Mouse (Mus musculus) myocyte (in vitro differentiated cells): ENCODE measurements around the gene Igfbp2.

Experiments used
- E2F4 ChIP-seq: IDR thresholded peaks from one replicate; pipeline ENCODE4 v1.6.1; 2011; ENCODE audit warnings: mild to moderate bottlenecking, control low read depth, moderate library complexity; ENCODE audit not compliant: insufficient read depth
- POLR2A ChIP-seq: IDR thresholded peaks from one replicate; pipeline ENCODE4 v1.6.1; 2011; ENCODE audit warnings: low read depth, mild to moderate bottlenecking, control low read depth, moderate library complexity; ENCODE audit not compliant: insufficient read length
- POLR2AphosphoS2 ChIP-seq: IDR thresholded peaks from one replicate; pipeline ENCODE4 v1.6.1; 2011; ENCODE audit warnings: low read depth, control low read depth; ENCODE audit not compliant: insufficient read length
- USF1 ChIP-seq: IDR thresholded peaks from one replicate; pipeline ENCODE4 v1.6.1; 2011; ENCODE audit warnings: low read depth, mild to moderate bottlenecking, control low read depth, moderate library complexity

DNA sequence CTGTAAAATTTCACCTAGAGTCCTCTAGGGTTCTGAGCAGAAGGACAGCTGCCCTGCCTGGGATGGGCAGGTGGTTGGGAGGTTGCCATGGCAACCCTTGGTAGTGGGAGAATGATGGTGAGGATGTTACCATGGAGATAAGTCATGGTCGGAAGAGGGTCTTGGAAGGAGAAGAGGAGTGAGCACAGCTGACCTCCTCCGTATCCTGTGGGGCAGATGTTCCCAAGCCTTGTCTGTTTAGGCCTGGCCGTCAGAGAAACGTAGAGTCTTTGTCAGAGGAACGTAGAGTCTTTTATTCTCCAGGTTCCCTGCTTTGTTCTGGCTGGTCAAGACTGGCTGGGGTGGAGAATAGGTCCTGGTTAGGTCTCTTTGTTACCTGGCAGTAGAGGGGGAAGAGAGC, 34.6 kb downstream of the Igfbp2 start:
- peak; percentile 50 for TF ChIP-seq POLR2A
- TF ChIP-seq POLR2AphosphoS2 = peak; percentile 85
- TF ChIP-seq USF1 = no peak
- no peak for TF ChIP-seq E2F4
